Mouse (Mus musculus) midbrain, embryonic 14.5 days (tissue): Measurements from ENCODE around the gene Usp4. TPM values are rescaled to one million over a fixed set of nuclear protein-coding genes. Genes with fewer than 3 reads are reported as not detected.
A peak's percentile ranks its signal among the peaks of the same experiment; 100 is the strongest.
"Not testable (repeated sequence)": the region's sequence is repeated elsewhere in the genome, so short reads cannot be mapped to it uniquely, and the experiment has no call there.

ENCODE experiments used
- ATAC-seq: fragments of 200-750 bp; cut with Nextera tagmentation; 2 replicates; pipeline ENCODE4 v1.8.0; 2017; ENCODE audit warnings: moderate number of reproducible peaks, moderate library complexity; ENCODE audit not compliant: low FRiP score, low TSS enrichment
- DNase-seq: peaks from one replicate; pipeline ENCODE4 v3.0.0-alpha.2; 2015
- H3K27ac ChIP-seq: fragments of 300-500 bp; sonication (generic); replicated peaks from 2 replicates; pipeline ENCODE4 v1.5.1; 2014; ENCODE audit warnings: mild to moderate bottlenecking, low read depth, low read length, moderate library complexity
- H3K27me3 ChIP-seq: fragments of 300-500 bp; sonication (generic); 2 replicates; pipeline ENCODE4 v1.6.1; 2014; ENCODE audit warnings: low read length, control low read depth, mixed read lengths; ENCODE audit not compliant: control insufficient read depth, insufficient read depth
- H3K36me3 ChIP-seq: fragments of 300-500 bp; sonication (generic); 2 replicates; pipeline ENCODE4 v1.6.1; 2014; ENCODE audit warnings: low read length, control low read depth; ENCODE audit not compliant: control insufficient read depth, insufficient read depth
- H3K4me1 ChIP-seq: fragments of 300-500 bp; sonication (generic); 2 replicates; pipeline ENCODE4 v1.6.1; 2014; ENCODE audit warnings: mild to moderate bottlenecking, antibody characterized with exemption, low read length, control low read depth; ENCODE audit not compliant: control insufficient read depth, insufficient read depth
- H3K4me2 ChIP-seq: fragments of 300-500 bp; sonication (generic); 2 replicates; pipeline ENCODE4 v1.6.1; 2014; ENCODE audit warnings: mild to moderate bottlenecking, low read length, moderate library complexity
- H3K4me3 ChIP-seq: fragments of 300-500 bp; sonication (generic); replicated peaks from 2 replicates; pipeline ENCODE4 v1.5.1; 2014; ENCODE audit warnings: low read depth, low read length
- H3K9ac ChIP-seq: fragments of 300-500 bp; sonication (generic); replicated peaks from 2 replicates; pipeline ENCODE4 v1.6.1; 2014; ENCODE audit warnings: mild to moderate bottlenecking, low read length, moderate library complexity
- H3K9me3 ChIP-seq: fragments of 300-500 bp; sonication (generic); 2 replicates; pipeline ENCODE4 v1.6.1; 2016; ENCODE audit warnings: low read length, control low read depth, mixed read lengths; ENCODE audit not compliant: control insufficient read depth
- WGBS: fragments of 180-500 bp; shearing (Covaris S2); extraction: QIAGEN DNeasy Blood & Tissue Kit; methylation state at CpG from one replicate; pipeline ENCODE4 v1.1.7; 2014; 5-methylcytosine and 5-hydroxymethylcytosine counted together
- polyA plus RNA-seq: library from polyadenylated mRNA; unstranded; fragments of >200 nt; fragmentation: Nextera tagmentation; extraction: Ambion mirVana; gene quantifications from 2 replicates; pipeline ENCODE4 v1.2.1, GENCODE M21; 2014

The Usp4 gene
- polyA plus RNA-seq, 1 experiment from 2014 or later: 144 TPM

DNA sequence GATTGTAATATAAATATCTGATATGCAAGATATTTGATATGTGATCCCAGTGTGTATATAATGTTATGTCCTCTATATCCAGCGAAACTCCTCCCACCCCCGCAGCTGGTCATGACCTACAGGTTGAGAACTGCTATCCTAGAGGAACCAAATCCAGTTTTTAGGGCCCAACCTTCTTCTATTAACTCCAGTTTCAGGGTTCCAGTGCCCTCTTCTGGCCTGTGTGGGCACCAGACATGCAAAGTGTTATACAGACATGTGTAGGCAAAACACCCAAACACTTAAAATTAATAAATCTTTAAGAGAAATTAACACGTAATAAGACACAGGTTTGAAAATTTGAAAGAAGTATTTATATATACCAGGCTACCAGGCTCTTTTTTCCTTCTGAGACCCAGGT is 30.1 kb upstream of the Usp4 start:
- Histone ChIP-seq H3K4me2 (no peak overlapping the region), H3K27me3 (no peaks in the 10 kb centered on the region), H3K27ac (no peak overlapping the region), H3K9me3 (no peaks in the 10 kb centered on the region), H3K4me1 (no peaks in the 10 kb centered on the region), H3K4me3 (no peak overlapping the region), H3K36me3 (peaks cover 22% of the 10 kb centered on the region; the same call in 1 of the 2 replicates), H3K9ac (no peak overlapping the region)
- ATAC-seq: no peak
- 94% methylated on average over 3 of the region's 3 CpGs for WGBS
- DNase-seq: no peak

DNA sequence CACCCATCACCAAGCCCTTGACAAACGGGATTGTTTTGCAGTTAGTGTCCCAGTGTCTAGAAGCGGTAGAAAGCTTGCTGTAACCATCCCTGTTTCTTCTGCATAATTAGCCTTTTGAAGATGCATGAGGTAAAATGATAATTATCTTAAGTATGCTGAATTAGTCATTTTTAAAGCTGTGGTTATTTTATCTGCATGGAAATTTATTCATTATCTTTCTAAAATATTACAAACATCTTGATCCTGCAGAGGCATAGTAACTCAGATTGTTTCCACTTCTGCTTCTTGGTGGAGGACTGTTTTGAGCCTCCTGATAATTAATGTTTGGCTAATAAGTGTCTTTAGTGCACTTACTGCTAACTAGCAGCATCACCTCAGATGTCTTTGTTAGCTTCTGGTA is 29.2 kb upstream of the Usp4 start:
- Histone ChIP-seq H3K4me1 (no peaks in the 10 kb centered on the region), H3K9ac (no peak overlapping the region), H3K36me3 (peaks cover 22% of the 10 kb centered on the region; the same call in 1 of the 2 replicates), H3K27ac (no peak overlapping the region), H3K9me3 (no peaks in the 10 kb centered on the region), H3K4me3 (no peak overlapping the region), H3K4me2 (no peak overlapping the region), H3K27me3 (no peaks in the 10 kb centered on the region)
- DNase-seq (no peak), ATAC-seq (no peak)
- 85% methylated on average over 2 of the region's 2 CpGs for WGBS

DNA sequence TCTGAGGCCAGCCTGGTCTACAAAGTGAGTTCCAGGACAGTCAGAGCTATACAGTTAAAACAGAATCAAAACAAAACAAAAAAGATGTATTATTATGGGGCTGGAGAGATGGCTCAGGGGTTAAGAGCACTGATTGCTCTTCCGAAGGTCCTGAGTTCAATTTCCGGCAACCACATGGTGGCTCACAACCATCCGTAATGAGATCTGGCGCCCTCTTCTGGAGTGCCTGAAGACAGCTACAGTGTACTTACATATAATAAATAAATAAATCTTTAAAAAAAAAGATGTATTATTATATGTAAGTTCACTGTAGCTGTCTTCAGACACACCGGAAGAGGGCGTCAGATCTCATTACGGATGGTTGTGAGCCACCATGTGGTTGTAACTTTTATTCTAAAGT is 25.6 kb upstream of the Usp4 start:
- H3K4me3 ChIP-seq, H3K27ac ChIP-seq, ATAC-seq, H3K4me1 ChIP-seq, H3K4me2 ChIP-seq, H3K27me3 ChIP-seq, DNase-seq, H3K9me3 ChIP-seq, H3K9ac ChIP-seq: not testable (repeated sequence)
- 93% methylated on average over 7 of the region's 7 CpGs for WGBS
- peaks cover 11% of the 10 kb centered on the region; the same call in 1 of the 2 replicates for H3K36me3 ChIP-seq

DNA sequence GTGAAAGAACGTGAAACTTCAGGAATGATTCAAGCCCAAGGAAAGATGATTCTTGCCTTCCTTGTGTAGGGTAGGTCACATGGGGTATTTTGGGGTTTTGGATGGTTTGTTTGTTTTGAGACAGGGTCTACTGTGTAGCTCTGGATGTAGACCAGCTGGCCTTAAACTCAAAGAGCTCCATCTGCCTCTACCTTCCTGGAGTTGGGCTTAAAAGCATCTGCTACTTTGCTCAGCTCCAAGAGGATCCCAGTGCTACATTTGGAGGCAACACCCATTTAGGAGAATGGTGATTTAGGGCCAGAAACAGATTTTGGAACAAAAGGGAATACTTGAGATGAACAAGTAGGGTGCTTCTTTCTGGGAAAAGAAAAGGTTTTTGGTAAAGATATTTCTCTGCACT is 22.9 kb upstream of the Usp4 start:
- no peak overlapping the region for H3K9ac ChIP-seq
- 97% methylated on average over 1 of the region's 1 CpGs for WGBS
- ATAC-seq (no peak), DNase-seq (no peak)
- no peak overlapping the region for H3K4me2 ChIP-seq
- H3K9me3 ChIP-seq: no peaks in the 10 kb centered on the region
- H3K4me1 ChIP-seq: no peaks in the 10 kb centered on the region
- H3K4me3 ChIP-seq: no peak overlapping the region
- peaks cover 18% of the 10 kb centered on the region for H3K36me3 ChIP-seq
- H3K27ac ChIP-seq: no peak overlapping the region
- no peaks in the 10 kb centered on the region for H3K27me3 ChIP-seq

DNA sequence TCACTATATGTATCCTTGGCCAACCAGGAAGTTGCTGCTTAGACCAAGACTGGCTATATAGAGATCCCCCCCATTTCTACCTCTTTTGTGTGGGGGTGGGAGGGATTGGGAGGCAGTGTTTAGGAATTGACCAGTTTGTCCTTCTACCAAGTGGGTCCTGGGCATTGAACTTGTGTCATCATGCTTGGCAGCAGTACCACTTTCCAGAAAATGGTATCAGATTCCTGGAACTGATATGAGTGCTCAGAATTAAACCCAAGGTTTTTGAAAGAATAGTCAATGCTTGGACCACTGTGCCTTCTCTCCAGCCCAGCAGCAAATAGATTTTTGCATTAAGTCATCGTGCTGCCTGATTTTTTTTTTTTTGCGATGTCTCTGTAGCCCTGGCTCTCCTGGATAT is 21.8 kb upstream of the Usp4 start:
- WGBS: 99% methylated on average over 2 of the region's 2 CpGs
- Histone ChIP-seq H3K27ac (no peak overlapping the region), H3K36me3 (peaks cover 21% of the 10 kb centered on the region), H3K27me3 (no peaks in the 10 kb centered on the region), H3K9me3 (no peaks in the 10 kb centered on the region), H3K4me1 (no peaks in the 10 kb centered on the region), H3K4me3 (no peak overlapping the region), H3K9ac (no peak overlapping the region), H3K4me2 (no peak overlapping the region)
- DNase-seq (no peak), ATAC-seq (no peak)

DNA sequence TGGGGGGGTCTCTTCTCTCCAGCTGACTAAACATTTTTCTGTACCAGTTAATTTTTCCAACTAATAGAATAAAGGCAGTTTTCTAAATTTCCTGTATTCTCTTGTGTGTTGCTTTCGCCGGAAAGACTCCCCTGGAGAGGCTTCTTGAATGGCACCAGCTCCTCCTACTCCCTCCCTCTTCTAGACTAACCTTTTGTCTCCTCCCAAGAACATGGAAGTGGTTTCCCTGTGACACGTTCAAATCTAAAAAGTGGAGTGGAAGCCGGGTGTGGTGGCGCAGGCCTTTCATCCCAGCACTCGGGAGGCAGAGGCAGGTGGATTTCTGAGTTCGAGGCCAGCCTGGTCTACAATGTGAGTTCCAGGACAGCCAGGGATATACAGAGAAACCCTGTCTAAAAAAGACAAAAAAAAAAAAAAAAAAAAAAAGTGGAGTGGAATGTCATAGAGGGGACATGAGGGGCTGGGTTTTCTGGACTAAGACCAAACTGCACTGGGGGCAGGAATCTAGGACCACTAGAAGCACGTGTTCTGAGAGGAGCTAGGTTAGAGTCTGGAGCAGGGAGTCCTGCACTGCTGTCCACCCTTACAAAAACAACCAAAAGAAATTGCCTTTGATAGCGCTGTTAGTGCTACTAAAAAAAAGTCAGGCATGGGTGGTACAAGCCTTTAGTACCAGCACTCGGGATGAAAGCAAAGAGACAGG is 9.7 kb upstream of the Usp4 start:
- DNase-seq: no peak
- Histone ChIP-seq H3K27me3 (no peaks in the 10 kb centered on the region), H3K9me3 (no peaks in the 10 kb centered on the region), H3K4me1 (peaks cover 10% of the 10 kb centered on the region), H3K27ac (peak overlapping the region; percentile 92), H3K4me2 (peak overlapping the region; percentile 85; the same call in 1 of the 2 replicates), H3K9ac (no peak overlapping the region), H3K4me3 (peak overlapping the region; percentile 73; the same call in 1 of the 2 replicates), H3K36me3 (peaks cover 34% of the 10 kb centered on the region)
- 72% methylated on average over 10 of the region's 10 CpGs for WGBS
- ATAC-seq: no peak

DNA sequence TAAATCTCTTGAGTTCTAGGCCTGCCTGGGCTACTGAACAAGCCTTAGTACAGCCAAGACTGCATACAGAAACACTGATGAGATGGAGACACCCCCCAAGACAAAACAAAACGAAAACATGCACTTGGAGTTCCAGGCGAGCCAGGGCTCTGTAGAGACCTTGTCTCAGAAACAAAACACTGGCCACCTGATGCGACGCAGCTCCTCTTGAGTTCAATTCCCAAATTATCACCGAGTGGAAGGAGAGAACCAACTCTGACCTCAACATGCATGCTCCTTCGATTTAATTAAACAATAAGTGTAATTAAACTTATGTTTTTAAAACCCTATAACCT is 9.1 kb upstream of the Usp4 start:
- H3K27ac ChIP-seq: peak overlapping the region; percentile 92
- H3K4me2 ChIP-seq: peak overlapping the region; percentile 85
- WGBS: 30% methylated on average over 6 of the region's 6 CpGs
- H3K4me1 ChIP-seq: peaks cover 10% of the 10 kb centered on the region
- H3K9me3 ChIP-seq: no peaks in the 10 kb centered on the region
- ATAC-seq (peak; percentile 7; the same call in 1 of the 2 replicates), DNase-seq (no peak)
- H3K4me3 ChIP-seq: peak overlapping the region; percentile 73
- H3K27me3 ChIP-seq: no peaks in the 10 kb centered on the region
- peaks cover 29% of the 10 kb centered on the region for H3K36me3 ChIP-seq
- H3K9ac ChIP-seq: peak overlapping the region; percentile 88

DNA sequence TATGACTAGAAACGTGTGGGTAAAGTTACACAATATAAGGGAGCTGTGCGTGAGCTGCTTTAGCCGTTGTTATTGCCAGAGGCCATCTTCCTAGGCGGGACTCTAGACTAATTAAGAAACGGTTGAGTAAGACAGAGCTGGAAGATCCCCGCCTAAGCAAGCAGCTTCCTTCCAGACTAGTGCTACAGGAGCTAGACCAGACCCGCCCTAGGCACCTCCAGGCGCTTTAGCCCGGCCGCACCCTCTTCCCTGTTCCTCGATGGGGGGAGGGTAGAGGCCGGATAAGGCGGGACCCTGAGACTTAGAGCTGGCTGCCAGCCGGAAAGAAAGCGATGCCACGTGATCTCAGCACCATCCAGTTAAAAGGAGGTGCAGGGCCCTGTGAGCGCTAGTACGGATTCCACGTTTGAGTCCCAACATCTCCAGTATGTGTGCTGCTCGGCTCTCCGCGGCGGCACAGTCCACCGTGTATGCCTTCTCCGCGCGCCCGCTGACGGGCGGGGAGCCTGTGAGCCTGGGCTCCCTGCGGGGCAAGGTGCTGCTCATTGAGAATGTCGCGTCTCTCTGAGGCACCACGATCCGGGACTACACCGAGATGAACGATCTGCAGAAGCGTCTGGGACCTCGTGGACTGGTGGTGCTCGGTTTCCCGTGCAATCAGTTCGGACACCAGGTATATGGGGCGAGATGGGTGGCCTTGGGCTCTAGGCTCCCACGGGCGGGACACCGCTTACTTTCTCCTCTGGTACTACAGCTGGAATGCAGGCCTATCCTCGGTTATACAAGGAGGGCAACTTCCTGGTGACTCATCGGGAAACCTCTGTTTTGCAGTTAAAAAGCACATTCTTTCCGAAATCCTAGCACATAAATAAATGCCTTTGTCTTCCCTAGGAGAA is 8.5 kb upstream of the Usp4 start, which contains the start of gene Gpx1:
Gpx1 (plus strand) TSS at position 18 of the 896 bp plus-strand sequence.
- under 1% methylated on average over 49 of the region's 49 CpGs for whole genome bisulfite sequencing
- ATAC-seq: peak; percentile 95
- no peaks in the 10 kb centered on the region for H3K27me3 ChIP-seq

More for the DNA sequence above, 8.5 kb upstream of the Usp4 start, which contains the start of gene Gpx1:
- Histone ChIP-seq H3K36me3 (peaks cover 25% of the 10 kb centered on the region), H3K9me3 (no peaks in the 10 kb centered on the region), H3K9ac (peak within 1 kb of the TSS; percentile 88), H3K27ac (peak within 1 kb of the TSS; percentile 92), H3K4me3 (peak within 1 kb of the TSS; percentile 73), H3K4me2 (peak within 1 kb of the TSS; percentile 85), H3K4me1 (peaks cover 10% of the 10 kb centered on the region)
- DNase-seq: peak; percentile 95
